Mouse (Mus musculus) mouse embryonic stem cell (cell line): Measurements from ENCODE around the gene Exosc8.
"Not testable (repeated sequence)": the region's sequence is repeated elsewhere in the genome, so short reads cannot be mapped to it uniquely, and the experiment has no call there.

Experiments used
- in situ Hi-C, 2 experiments: fragments of 300-500 bp; cut with MboI; formaldehyde crosslinking; loops; 1 replicate in 1 of 2; 3 replicates in 1 of 2; pipeline ENCODE4 v1.14.3; 2019 to 2020; ENCODE audit warnings: low sequenced_read_pairs in 2 of 2, low pct_unique_long_range_greater_than_20kb in 1 of 2, mixed read lengths in 1 of 2; ENCODE audit not compliant: unreplicated experiment in 1 of 2

Exosc8 gene

GRCm38 (mm10) chr3:54741965-54742364 is 6.8 kb upstream of the Exosc8 start:
- in situ Hi-C loops = no loop called here

DNA sequence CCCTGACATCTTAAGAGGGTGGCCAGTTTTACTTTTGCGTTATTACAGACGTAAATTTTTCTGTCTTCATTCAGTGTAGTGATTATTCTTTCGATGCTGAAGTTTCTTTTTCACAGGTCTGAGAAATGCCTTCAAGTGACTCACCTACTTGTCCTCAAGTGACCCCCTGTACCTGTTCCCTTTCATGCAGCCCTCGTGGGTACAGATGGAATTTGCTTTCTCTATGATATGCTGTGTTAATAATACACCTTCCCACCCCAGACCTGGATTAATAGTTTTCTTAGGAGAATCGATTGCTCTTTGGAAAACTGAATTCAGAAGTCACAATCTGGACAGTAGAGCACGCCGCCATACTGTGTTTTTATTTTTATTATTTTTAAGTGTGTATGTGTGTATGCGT is 2.1 kb upstream of the Exosc8 start:
- in situ Hi-C loops = no loop called here

DNA sequence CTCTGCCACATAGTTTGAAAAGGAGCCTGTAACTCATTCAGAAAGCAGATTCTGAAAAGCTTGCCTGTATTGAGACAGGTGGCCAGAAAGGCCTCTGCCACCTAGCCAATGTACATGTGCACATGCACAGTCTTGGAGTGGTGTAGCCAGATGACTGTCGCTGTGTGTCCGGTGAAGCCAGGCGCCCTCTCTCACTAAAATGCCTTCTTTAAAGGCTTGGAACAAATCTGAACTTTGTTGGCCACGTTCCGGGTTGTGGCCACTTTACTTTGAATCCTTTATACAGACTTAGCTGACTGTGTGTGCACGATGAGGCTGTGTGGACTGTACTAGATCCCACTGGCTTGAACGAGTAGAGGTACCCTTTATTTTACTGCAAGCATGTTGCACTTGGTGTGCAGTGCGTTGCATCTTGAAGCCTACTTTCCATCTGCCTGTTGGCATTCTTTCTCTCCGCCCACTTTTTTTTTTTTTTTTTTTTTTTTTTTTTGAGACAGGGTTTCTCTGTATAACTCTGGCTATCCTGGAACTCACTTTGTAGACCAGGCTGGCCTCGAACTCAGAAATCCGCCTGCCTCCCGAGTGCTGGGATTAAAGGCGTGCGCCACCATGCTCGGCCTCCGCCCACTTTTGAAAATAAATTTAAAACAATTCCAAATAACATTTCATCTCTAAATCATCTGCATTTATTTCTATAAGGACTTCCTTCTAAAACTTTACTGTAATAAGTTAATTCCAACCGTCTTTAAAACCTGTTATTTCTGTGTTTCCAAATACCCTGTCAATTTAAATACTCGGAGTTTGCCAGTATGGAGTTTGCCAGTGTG is 1.1 kb upstream of the Exosc8 start:
- in situ Hi-C loops = no loop called here

DNA sequence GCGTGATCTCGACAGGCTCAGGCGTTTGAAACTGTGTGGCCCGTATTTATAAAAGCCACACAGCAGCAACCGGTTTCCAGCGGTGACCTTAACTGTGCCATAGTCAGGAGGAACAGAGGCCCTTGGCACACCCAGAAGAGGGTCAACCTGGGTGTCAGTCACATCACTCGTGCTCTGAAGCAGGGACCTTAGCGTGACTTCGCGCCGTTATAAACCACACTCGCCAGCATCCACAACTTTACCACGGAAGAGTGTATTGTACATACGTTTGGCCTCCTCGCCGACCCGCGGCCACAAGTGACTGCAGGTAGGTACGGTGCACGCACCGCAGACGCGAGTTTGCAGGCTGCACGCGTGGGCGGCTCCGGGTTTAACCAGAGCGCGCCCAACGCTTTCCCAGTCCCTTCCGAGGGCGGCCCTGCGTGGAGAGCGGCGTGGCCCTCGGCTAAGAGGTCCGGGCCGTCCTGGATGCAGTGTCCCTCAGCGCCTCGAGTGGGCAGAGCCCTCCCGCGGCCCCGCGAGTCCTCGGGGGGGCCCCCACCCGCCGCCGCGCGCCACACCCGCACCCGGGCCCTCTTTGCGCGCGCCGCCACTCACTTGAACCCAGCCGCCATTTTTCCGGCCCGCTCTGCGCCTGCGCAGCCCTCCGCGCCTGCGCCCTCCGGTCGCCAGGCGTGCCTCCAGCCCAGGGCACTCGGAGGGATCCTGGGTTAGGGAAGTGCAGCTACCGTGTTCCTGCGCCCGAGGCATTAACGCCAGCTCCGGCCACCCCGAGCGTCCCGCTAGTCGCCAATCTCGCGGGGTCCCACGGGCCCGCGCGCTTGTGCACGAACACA is 564 bp downstream of the Exosc8 start:
- in situ Hi-C loops = loop anchor here in 1 of 2 experiments (5.0 kb wide), 1 partner anchor 37 kb away; no protein-coding TSS in a partner anchor

DNA sequence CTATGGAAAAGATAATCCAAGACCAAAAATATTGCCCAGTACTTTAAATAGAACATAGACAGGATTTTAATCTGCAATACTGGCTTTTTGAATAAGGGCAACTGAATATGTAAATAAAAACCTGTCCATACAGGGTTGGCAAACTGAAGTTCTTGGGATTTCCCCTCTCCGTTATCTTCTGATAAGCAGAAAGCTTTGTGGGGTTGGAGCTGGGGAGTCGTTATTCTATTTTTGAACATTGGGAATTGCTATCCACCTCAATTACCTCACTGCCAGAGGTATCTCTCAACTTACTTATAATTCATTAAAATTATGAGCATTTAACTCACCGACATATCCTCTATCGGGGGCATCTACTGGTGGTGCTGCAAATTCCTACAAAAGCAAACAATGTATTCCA is 2.8 kb downstream of the Exosc8 start:
- in situ Hi-C loops = loop anchor here in 1 of 2 experiments (5.0 kb wide), 1 partner anchor 35 kb away; no protein-coding TSS in a partner anchor

DNA sequence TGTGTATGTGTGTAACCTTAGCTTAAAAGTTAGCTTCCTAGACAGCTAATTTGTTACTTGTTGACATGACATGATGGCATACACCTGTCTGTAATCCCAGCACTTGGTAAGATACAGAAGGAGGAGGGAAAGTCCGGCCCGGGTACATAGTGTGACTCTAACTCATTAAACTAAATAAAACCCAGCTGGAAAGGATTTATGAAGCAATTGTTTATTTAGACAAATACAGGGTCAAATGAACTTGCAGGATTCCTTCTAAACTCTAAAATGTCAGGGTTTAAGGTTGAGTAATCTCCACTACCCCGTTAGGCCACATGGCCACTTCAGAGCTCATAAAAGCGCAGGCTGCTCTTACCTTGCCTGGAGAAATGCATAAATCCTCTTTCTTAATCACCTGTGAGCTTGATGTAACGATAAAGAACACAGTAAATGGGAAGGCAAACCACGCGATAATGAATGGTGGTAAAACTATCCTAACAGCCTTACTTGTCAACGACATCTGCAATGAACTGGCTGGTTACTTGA is 3.5 kb downstream of the Exosc8 start:
- in situ Hi-C loops = loop anchor here in 1 of 2 experiments (5.0 kb wide), 1 partner anchor 34 kb away; no protein-coding TSS in a partner anchor

DNA sequence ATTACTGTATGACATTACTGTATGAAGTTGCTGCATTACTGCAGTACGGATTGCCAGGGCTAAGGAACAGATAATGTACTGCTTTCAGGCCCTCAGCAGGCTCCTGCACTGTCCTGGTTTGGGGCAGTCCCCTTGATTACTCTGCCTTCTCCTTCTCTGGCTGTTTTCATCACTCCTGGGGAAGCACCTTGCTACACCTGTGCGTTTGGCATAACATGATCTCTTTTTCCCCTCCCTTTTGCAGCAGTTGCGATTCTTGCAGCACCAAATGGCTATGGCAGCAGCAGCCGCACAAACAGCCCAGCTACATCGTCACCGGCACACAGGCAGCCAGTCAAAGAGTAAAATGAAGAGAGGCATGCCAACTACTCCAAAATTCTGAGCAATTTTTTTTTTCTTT is 7.1 kb downstream of the Exosc8 start:
- in situ Hi-C loops = no loop called here

GRCm38 (mm10) chr3:54727588-54727987 is 7.6 kb downstream of the Exosc8 start:
- in situ Hi-C loops = no loop called here

- in situ Hi-C loops = no loop called here
These were observed 9.8 kb downstream of the Exosc8 start for GRCm38 (mm10) chr3:54725344-54725743.

DNA sequence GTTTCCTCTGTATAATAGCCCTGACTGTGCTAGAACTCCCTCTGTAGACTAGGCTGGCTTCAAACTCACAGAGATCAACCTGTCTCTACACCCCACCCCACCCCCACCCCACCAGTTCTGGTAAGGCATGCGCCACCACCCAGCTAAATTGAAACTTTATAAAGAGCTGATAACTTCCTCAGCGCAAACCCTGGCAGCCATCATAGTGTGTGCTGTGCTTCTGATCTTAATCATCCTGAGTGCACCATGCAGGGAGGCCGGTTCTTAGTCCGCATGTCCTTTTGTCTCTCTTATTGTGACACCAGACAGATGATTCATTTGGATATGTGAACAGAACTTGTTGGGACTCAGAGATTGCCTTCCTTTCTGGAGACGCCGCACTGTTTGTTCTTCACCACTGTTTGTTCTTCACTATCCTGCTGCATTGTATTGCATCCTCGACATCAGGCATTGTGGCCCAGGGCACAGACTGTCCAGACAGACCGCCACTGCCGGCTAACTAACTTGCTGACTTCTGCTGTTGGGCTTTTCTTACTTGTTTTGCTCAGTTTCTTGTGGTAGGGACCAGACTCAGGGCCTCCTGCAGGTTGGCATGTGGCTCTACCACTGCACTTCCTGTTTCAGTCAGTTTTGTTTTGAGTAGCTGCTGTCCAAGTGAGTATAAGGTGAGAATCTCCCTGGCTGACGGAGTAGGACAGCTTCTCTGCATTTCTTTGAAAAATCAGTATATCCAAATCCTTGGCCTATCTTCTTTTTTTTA is 11.3 kb downstream of the Exosc8 start:
- in situ Hi-C loops = no loop called here

- in situ Hi-C loops = no loop called here
These were observed 16.2 kb downstream of the Exosc8 start for GRCm38 (mm10) chr3:54718947-54719346.

GRCm38 (mm10) chr3:54717348-54717747 is 17.8 kb downstream of the Exosc8 start:
- in situ Hi-C loops = no loop called here

DNA sequence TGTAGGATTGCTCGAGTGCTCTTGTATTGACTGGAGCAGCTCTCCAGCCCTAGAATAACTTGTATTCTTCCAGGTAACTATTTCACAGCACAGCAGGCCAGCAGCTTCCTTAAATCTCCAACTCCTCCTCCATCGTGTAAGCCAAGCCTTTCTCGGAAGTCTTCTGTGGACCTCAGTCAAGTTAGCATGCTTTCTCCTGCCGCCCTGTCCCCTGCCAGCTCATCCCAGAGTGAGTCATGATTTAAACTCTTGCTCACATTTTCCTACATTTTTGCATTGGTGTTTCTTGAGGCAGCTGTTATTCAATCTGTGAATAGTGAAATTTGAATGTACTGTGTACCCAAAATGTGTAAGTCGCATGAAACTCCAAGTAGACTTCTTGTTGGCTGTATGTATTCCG is 19.7 kb downstream of the Exosc8 start:
- in situ Hi-C loops = no loop called here

- in situ Hi-C loops = no loop called here
These were observed 20.9 kb downstream of the Exosc8 start, which contains the start of gene Gm21958 for GRCm38 (mm10) chr3:54714253-54714652. Gene Gm21958 (minus strand): TSS chr3:54714353.

DNA sequence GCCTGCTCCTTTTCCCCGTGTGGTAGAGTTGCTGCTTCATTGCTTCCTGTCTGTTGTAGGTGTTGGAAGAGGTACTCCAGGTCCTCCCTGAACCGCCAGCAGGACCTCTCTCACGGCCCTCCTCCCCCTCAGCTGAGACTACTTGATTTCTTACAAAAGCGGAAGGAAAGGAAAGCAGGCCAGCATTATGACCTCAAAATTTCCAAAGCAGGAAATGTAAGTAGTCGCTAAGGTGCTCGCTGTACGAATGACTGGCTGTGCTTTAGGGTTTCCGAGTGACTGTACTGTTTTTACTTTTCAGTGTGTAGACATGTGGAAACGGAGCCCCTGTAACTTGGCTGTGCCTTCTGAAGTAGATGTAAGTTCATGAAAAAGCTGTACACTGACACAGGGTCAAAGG is 26.2 kb downstream of the Exosc8 start:
- in situ Hi-C loops = no loop called here

GRCm38 (mm10) chr3:54704106-54704505 is 31.1 kb downstream of the Exosc8 start:
- in situ Hi-C loops = not testable (repeated sequence)

DNA sequence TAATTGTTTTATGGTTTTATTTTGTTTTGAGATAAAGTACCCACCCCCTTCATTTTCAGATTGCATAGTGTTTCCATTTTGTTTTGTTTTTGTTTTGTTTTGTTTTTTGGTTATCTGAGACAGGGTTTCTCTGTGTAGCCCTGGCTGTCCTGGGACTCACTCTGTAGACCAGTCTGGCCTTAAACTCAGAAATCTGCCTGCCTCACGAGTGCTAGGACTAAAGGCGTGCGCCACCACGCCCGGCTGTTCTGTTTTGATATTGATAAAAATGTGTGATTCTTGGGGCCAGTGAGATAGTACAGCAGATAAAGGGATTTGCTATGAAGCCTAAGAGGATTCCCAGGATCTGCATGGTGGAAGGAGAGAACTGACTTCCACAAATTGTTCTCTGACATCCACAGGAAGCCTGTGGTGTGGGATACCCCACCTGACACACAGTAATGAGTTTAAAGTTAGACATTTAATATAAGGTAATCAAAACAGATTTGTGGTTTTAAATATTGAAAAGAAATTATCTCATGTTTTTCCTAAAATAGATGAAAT is 35.4 kb downstream of the Exosc8 start:
- in situ Hi-C loops = loop anchor here in 1 of 2 experiments (5.0 kb wide), 1 partner anchor 32 kb away; no protein-coding TSS in a partner anchor

DNA sequence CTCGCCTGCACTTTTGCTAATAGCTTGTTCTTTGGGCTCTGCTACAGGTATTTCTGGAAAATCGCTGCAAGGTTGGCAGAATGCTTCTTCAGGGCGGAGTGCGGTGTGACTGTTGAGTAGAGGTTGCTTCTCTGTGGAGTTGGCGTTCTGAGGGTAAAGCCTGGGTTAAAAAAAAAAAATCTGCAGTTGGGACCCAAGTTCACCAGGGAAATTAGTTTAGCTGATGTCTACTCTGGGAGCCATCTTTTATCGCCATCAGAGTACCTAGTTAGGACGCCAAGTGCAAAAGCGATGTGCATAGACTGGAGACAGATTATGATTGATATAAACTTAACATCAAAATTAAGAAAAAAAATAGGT is 42.2 kb downstream of the Exosc8 start:
- in situ Hi-C loops = no loop called here
